Mouse (Mus musculus): Measurements from ENCODE around the gene Src.

GRCm38 (mm10) chr2:157422062-157422655 is 3.9 kb downstream of the Src start:
- TF ChIP-seq POLR2A (IDR thresholded peaks at IDR 0.05; ENCODE audit: borderline replicate concordance, control insufficient read depth, low read depth, low read length), result no peak
- TF ChIP-seq CTCF (IDR thresholded peaks at IDR 0.05; ENCODE audit: control insufficient read depth, insufficient read depth, low read length), result no peak

All from bone marrow, adult 2 months (tissue).